Mouse (Mus musculus) heart, postnatal 25 days (tissue): Measurements from ENCODE around the gene Olfr601. TPM values are rescaled to one million over a fixed set of nuclear protein-coding genes. Genes with fewer than 3 reads are reported as not detected.
"Not testable (repeated sequence)": the region's sequence is repeated elsewhere in the genome, so short reads cannot be mapped to it uniquely, and the experiment has no call there.

Experiments
- DNase-seq: peaks from one replicate; pipeline ENCODE4 v3.0.0; 2022; ENCODE audit warnings: low spot score
- intact Hi-C: fragments of 180-260 bp; cut with DNase I; formaldehyde crosslinking; loops from one replicate; pipeline ENCODE4 v1.15.1; 2025
- total RNA-seq, 2 experiments: library from RNA; stranded (reverse); gene quantifications; 2 replicates each; pipeline ENCODE4 v1.2.3; 2021

Gene Olfr601
- not detected for total RNA-seq

- intact Hi-C loops = no loop called here
- no peak for DNase-seq
Observed at GRCm38 (mm10) chr7:103362555-103362954, at the start of gene Olfr601. Olfr601 (minus strand) TSS chr7:103362655.

DNA sequence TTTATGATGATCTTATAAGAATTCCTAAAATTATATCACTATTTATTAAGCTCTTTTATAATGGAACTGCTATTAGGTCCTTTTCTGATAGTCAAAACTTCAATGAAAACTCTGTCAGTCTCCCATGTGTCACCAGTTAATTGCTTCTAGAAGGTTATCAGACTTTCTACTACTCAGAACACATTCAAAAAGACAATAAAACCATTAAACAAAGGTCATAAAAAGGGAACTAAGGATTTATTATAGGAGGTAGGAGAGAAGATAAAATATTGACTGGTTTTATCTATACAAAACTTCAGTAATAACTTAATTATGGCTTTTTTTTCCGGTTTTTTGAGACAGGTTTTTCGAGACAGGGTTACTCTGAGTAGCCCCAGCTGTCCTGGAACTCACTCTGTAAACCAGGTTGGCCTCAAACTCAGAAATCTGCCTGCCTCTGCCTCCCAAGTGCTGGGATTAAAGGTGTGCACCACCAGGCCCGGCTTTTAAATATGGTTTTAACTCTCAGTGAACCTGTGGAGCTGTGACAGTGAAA, 44.1 kb upstream of the Olfr601 start:
- intact Hi-C loops, DNase-seq: not testable (repeated sequence)

- intact Hi-C loops = no loop called here
- no peak for DNase-seq
Observed at GRCm38 (mm10) chr7:103398981-103399380, 36.5 kb upstream of the Olfr601 start.

DNA sequence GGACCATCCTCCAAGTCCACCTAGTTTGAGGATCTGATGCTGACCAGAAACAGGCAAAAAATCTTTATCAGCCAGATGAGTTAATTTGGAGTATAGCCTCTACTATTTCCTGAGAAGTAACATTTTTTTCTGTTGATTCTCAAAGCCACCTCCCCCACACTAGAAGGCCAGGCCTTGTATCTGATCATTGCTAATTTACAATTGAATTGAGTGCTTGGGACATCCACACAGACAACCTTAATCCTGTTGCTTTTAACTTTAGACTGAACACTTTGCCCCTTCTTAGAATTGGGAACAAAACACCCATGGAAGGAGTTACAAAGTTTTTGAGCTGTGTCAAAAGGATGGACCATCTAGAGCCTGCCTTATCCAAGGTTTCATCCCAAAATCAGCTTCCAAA, 35.3 kb upstream of the Olfr601 start:
- intact Hi-C loops = no loop called here
- no peak for DNase-seq

- intact Hi-C loops = no loop called here
- DNase-seq = no peak
Observed at GRCm38 (mm10) chr7:103386077-103386476, 23.6 kb upstream of the Olfr601 start, which contains the start of gene Olfr603. Olfr603 (minus strand) TSS chr7:103386177.

DNA sequence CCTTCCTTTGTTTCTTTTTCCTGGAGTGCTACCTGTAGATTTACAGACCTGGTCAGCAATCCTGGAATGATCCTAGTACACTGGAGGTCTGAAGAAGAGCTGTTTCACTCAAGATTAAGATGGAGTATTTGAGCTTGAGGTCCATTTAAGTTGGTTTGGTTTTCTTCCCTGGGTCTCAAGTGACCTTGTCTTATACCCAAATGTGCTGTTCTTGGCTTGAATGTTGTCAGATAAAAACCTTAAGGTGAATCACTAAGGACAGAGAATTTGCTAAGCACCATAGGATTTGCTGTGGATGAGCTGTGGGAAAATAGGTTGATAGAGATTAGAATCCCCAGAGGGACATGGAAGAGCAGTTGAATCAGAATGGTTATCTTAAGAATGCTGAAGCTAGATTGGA, 12.9 kb downstream of the Olfr601 start, which contains the start of gene Olfr600:
Gene Olfr600, minus strand, starts transcription at position 101 of the 400 bp plus-strand sequence.
- DNase-seq = no peak
- intact Hi-C loops = no loop called here

DNA sequence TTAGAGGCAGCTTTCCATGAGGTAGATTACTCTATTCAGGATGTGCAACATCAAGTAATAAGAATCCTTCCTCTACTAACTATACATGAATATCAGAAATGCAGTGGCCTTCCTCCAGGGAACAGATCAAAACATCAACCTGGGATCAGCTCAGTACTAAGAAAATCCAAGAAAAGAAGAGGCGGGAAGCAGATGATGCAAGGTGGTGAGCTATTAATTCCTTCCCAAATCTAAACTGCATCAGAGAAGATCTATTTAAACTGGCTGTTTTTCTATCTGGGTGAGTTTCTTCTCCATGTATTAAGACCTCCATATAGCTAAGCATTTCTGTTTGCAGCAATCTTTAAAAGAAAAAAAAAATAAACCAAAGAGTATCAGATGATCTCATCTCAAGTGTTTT, 26.8 kb downstream of the Olfr601 start, which contains the start of gene Olfr599:
Gene Olfr599, plus strand, starts transcription at position 301 of the 400 bp plus-strand sequence.
- intact Hi-C loops = no loop called here
- no peak for DNase-seq

GRCm38 (mm10) chr7:103323268-103323667, 39.2 kb downstream of the Olfr601 start, which contains the start of gene Olfr598:
Olfr598 (plus strand) TSS chr7:103323568.
- no peak for DNase-seq
- intact Hi-C loops = no loop called here

DNA sequence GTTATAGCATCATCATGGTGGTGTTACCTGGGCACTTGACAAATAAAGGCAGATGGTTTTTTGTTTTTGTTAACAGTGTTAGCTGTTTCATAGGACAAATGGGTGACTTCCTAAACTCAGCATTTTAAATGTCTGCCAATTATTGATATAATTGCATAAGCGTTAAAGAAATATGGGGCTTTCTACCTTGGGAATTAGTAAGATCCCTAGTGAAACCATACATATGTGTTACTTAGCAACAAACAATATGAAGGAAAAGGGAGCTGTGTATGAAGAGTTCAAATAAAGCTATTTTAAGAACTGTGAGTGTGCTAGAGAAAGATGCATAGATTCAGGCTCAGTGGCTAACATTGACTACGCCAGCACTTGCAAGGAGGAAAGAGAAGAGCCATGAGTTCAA, 46.4 kb downstream of the Olfr601 start, which contains the start of gene Olfr597:
Gene Olfr597, plus strand, starts transcription at position 301 of the 400 bp plus-strand sequence.
- intact Hi-C loops, DNase-seq: not testable (repeated sequence)

Other genes starting within 250 kb of the Olfr601 start
- gene Olfr586, start 237.0 kb downstream of the Olfr601 start, total RNA-seq = not detected
- gene Olfr588-ps1, start 221.8 kb downstream of the Olfr601 start, total RNA-seq = not detected
- not detected for gene Olfr589, start 206.3 kb downstream of the Olfr601 start, total RNA-seq
- not detected for gene Olfr591, start 184.3 kb downstream of the Olfr601 start, total RNA-seq
- not detected for gene Olfr592, start 177.9 kb downstream of the Olfr601 start, total RNA-seq
- not detected for gene Olfr593, start 150.8 kb downstream of the Olfr601 start, total RNA-seq
- gene Olfr594, start 145.7 kb downstream of the Olfr601 start, total RNA-seq = not detected
- not detected for gene Usp17ld, start 110.2 kb downstream of the Olfr601 start, total RNA-seq
- gene Olfr596, start 57.0 kb downstream of the Olfr601 start, total RNA-seq = not detected
- not detected for gene Olfr597, start 46.3 kb downstream of the Olfr601 start, total RNA-seq
- not detected for gene Olfr598, start 39.1 kb downstream of the Olfr601 start, total RNA-seq
- gene Olfr599, start 26.7 kb downstream of the Olfr601 start, total RNA-seq = not detected
- gene Olfr600, start 13.0 kb downstream of the Olfr601 start, total RNA-seq = not detected
- gene Olfr603, start 23.5 kb upstream of the Olfr601 start, total RNA-seq = not detected
- gene Usp17lc, start 52.4 kb upstream of the Olfr601 start, total RNA-seq = not detected
- not detected for gene Olfr605, start 82.8 kb upstream of the Olfr601 start, total RNA-seq
- gene Olfr606, start 86.4 kb upstream of the Olfr601 start, total RNA-seq = not detected
- gene Olfr607, start 101.5 kb upstream of the Olfr601 start, total RNA-seq = not detected
- gene Olfr608, start 107.2 kb upstream of the Olfr601 start, total RNA-seq = not detected
- gene Olfr609, start 135.4 kb upstream of the Olfr601 start, total RNA-seq = not detected
- not detected for gene Olfr610, start 149.5 kb upstream of the Olfr601 start, total RNA-seq
- gene Olfr611, start 158.2 kb upstream of the Olfr601 start, total RNA-seq = not detected
- gene Olfr612, start 180.1 kb upstream of the Olfr601 start, total RNA-seq = not detected
- not detected for gene Olfr613, start 185.4 kb upstream of the Olfr601 start, total RNA-seq
- gene Olfr615, start 193.4 kb upstream of the Olfr601 start, total RNA-seq = not detected
- gene Olfr616, start 206.5 kb upstream of the Olfr601 start, total RNA-seq = not detected
- gene Olfr617, start 210.4 kb upstream of the Olfr601 start, total RNA-seq = not detected
- not detected for gene Olfr618, start 227.4 kb upstream of the Olfr601 start, total RNA-seq
- gene Olfr619, start 237.9 kb upstream of the Olfr601 start, total RNA-seq = not detected
- gene Olfr620, start 249.9 kb upstream of the Olfr601 start, total RNA-seq = not detected